Mouse (Mus musculus): ENCODE measurements around the gene Gpr146. TPM values are rescaled to one million over a fixed set of nuclear protein-coding genes. Genes with fewer than 3 reads are reported as not detected.

Gpr146 gene
- total RNA-seq, 4 experiments from 2014 or later, result 13.6 to 25.0 (median 18.1) TPM

DNA sequence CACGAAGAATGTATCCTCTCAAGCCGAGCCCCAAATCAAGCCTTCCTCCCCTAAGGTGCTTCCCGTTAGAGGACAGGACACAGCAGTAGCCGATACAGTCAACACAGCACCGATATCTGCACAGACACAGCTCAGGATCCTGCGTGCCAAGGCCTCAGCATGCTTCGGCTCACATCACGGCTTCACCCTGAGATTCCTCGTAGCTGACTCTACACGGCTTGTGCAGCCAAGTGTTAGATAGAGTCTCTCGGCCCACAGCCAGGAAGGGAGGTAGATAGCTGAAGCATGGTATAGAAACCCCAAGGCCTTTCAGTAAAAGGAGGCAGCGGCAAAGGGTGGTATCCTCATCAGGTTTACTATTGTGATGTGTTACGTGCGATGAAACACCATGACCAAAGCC lies 22.5 kb downstream of the Gpr146 start:
- DNase-seq, result no peak

DNA sequence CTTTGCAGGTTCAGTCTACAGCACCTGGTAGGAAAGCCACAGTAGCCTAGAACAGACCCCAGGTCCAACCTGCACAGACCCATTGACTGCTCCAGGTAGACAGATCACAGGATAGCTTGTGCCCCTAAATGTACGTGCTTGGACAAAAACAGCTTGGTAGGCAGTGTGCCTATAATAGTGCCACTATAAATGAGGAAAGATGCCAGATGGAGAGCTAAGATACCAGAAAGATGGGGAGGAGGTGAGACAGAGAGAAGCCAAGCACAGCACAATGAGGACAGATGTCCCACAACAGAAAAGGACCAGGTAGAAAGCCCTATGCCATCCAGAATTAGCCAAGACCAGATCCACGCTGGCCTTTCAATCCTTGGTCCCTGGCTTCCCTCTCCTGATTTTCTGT lies 24.6 kb downstream of the Gpr146 start:
- no peak for DNase-seq

DNA sequence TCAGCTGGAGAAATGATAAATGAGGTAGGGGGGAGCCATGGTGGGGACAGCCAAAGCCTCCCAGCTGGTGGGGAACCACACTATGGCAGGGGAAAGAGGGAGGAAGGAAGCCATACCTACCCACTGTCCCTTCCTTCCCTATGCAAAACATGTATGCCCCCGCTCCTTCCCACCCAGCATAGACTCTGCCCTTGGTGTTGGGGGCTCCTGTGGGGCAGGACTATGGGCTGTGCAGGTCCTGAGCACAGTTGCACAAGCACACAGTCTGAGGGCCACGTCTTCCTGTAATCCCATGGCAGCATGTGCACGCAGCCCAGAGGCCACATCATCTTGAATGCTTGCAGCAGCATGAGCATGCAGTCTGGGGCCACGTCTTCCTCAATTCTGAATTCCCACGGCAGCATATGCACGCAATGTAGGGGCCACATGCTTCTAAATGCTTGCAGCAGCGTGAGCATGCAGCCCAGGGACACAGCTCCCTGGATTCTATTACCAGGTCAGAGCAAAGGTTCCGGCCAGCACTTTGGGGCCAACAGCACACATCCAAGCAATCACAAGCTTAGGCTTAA lies 26.3 kb downstream of the Gpr146 start:
- no peak for DNase-seq

DNA sequence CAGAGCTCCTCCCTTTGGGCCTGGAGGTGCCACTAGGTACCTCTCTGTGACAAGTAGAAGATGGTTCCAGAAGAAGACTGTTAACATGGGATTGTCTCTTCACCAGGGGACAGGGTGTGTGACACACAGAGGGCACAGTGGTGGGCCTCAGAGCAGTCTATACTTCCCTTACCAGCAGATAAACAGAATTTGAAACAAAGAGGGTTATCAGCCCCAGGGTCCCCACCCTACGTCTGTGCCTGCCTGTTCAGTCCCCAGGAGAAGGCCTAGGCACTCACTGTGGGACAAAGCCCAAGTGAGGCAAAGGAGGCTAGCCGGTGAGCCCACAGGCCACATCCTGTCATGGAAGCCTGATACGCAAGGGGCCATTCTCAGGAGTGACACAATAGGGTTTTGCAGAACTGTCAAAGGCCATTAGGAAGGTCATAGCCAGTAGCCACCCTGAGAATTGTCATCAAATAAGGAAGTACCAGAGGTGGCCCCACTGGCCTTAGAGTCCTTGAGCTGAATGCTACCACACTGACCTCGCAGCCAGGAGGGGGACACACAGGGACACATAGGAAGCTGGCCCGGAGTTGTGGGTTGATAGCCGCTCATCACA lies 27.4 kb downstream of the Gpr146 start, which contains the start of gene C130050O18Rik:
Gene C130050O18Rik (plus strand): TSS at position 480 of the 601 bp plus-strand sequence.
- DNase-seq, result no peak

DNA sequence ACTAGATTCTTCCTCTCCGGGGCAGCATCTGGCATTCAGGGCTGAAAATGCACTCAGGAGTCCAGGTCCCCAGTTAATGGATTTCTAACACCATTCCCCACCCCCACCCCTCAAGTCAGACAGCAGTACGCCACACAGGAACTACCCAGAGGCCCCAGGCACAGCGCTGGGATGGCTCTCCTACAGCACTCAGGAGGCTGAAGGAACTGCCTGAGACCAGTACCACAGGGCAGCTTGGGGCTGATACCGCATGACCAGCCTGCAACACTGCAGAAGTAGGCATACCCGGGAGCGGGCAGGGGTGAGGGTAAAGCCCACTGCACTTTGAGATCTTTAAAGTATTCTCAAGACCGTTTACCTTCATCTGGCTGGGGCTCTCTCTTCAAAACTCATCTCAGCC lies 28.0 kb downstream of the Gpr146 start:
- DNase-seq, result no peak

DNA sequence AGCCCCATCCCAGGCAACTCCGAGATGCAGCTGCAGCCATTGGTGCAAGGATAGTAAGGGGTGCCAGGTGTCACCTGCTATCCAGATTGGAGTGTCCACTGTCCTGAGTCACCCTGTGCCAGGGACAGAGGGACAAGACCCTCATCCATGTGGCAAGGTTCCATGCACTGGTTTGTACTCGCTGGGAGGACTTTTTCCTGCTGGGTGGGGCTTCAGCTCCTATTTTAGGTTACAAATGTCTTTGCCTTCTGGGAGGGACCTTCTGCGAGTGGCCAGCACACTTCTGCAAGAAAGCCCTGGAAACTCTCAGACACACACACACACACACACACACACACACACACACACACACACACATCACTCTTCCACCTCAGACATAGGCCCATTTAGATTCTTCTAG lies 28.5 kb downstream of the Gpr146 start:
- DNase-seq, result no peak

DNA sequence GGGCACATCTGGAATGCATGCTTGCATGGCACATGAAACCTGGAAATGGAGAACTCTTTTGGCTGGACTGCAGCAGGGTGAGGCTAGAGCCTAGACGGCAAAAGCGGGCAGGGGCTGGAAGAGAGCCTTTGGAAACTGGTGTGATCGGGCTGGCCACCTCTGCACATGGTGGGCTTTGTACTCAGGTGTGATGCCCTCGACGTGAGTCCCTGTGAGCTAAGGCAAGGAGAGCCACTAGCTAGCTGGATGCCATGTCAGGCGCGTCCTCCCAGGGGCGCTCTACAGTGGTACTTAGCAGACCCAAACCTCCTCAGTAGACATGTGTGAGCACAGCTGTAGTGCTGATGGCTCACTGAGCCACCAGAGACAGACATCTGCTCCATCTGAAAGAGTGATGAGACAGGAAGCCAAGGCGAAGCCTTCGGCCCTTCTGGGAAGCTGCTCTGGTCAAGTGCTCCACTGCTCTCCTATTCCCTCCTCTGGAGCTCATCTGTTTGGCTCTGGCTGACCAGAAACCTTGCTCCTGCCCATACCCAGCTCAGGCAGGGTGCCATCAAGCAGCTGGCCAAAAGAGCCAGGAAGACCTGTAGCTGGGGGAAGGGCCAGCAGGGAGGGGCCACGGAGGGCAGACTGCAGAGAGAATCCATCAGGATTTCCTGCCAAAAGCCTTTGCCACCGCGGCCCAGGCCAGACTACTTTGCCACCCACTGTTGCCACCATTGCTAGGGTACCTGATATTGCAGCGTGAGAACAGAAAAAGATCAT lies 29.8 kb downstream of the Gpr146 start:
- DNase-seq, result no peak

DNA sequence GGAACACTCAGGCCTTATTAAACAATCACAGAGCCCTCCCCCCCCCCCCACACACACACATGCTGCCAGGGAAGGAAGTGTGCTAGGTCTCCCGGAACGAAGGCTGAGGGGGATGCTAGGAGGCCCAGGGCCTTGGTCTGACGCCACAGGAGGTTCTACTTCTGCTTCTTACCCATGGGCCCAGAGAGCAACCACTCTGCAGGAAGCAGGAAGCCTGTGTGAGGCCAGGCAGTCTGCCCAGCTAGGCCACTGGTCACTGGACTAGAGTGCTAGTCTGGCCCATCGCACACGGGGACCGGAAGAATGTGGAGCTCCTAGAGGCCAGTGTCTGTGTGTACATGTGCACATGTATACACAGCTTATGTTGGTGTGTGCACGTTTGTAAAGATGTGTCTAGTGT lies 31.0 kb downstream of the Gpr146 start:
- DNase-seq, result no peak

DNA sequence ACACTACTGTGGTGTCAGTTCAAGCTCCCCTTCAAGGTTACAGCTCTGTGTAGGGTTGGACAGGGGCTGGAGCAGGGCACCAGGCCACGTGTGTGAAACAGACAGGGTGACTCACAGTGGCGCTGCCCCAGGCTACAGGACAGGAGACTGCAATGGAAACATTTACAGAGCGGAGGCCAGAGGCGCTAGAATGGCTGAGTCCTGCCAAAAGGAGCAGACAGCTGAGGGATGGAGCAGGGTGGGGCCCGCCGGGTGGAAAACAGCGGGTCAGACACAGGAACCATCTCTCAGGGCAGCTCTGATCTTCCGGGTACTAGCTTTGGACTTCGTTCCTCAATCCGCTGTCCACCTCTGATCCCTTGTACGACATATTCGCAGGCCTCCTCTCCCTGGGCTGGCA lies 31.9 kb downstream of the Gpr146 start:
- DNase-seq, result peak; percentile 90

DNA sequence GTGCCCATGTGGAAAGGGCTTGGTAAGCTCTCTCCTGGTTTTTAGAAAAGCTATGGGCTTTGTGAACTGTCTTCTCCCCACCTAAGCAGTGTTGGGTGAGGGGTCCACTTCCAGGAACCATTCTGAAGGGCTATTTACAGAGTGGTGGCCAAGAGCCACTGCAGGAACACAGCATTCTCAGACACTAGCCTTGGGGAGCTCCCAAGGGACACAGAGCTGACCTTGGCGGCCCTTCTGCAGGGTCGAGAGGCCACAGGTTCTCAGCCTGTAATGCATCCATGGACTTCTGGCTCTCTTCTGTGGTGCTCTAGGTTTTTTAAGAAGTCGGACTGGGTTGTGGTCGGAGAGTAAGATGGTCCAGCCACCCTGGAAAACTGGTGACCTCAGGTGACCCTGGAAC lies 32.6 kb downstream of the Gpr146 start:
- no peak for DNase-seq

DNA sequence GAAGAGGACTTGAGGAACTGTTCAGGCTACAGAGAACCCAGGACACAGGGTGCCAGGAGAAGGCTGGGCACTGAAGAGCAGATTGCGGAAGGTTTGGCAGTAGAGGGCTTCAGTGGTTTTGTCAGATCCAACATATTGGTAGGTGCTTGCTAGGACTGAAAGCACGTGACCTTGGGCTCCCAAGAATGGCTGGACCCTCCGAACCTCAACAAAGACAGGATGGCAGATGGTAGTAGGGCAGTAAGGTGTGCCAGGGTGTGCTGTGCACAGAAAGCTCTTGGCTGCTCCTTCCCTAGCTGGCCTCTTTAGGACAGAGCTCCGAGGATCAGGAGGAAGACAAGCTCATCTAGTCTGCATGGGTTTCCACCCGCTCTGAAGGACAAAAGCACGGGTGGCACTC lies 33.6 kb downstream of the Gpr146 start:
- DNase-seq, result no peak

DNA sequence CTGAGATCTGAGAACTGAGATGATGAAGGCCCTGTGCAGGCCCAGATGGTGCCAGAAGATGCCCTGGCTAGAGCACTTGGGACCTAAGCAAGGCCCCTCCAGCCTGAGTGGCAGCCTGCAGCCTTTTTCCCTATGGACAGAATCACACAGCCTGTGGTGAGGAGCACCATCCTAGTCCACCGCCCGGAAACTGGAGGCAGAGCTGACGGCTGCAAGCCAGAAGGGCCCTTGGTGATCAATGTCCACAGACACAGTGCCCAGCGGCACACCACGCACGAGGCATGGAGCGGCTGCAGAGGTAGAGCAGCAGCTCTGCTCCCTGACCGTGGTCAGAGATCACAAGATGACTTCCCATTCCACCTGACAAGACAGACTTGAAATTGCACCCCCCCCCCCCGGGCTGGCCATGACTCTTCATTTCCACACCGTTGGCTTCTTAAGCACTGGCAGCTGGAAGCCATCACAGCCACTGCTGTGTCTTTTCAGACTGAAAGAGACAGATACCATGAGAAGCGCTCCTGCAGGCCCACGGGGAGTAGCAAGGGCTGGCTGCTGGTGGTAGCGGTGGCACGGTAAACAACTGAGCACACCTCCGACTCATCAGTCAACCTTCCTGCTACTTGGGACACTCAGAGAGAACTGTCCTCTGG lies 34.3 kb downstream of the Gpr146 start:
- no peak for DNase-seq

DNA sequence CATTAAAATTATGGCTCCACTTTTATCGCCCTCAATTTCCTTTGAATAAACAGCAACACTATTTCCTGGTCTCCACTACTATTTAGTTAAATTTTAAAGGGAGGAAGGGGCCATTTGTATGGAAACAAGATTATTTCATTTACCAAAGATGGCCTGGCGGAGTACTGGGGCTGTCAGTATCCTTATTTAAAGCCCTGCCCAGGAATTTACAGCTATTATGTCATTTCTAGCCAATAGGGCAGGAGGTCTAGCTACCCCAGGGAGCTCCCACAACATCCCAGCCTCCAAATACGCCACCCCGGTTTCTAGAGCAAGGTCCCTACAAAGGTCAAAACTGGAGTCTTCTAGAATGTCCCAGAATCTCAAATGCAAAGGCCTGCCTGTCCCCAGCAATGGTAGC lies 36.0 kb downstream of the Gpr146 start:
- no peak for DNase-seq

DNA sequence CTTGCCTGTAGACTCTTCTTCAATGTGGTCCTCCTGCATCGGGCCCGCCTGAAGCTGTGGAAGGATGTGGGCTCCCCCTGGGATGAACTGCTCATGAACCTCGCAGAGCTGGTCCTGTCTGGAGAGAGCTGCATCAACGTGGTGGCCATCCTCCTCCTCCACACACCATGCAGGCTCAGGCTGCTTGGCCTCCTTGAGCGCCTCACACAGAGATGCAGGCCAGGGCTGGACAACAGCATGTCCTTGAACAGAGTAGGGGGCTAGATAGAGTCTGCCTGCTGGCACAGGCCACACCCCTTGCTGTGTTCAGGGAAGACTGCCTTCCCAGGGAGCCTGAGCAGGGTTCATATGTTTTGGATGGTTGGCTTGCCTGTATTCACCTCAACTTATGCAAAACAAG lies 37.5 kb downstream of the Gpr146 start:
- no peak for DNase-seq

DNA sequence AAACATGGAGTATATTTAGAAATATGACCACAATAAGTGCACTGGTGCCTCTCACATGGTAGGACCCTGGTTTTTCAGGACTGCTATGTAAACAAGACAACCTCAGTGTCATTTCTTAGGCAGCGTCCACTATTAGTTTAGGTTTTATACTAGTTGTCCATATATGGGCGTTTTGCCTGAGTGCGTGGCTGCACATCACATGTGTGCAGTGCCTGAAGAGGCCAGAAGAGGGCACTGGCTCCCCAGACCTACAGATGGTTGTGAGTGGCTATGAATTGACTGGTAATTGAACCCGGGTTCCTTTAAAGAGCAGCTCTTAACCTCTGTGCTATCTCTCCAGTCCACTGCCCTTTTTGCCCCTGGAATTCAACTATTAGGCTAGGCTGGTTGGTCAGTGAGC lies 39.4 kb downstream of the Gpr146 start:
- DNase-seq, result no peak

DNA sequence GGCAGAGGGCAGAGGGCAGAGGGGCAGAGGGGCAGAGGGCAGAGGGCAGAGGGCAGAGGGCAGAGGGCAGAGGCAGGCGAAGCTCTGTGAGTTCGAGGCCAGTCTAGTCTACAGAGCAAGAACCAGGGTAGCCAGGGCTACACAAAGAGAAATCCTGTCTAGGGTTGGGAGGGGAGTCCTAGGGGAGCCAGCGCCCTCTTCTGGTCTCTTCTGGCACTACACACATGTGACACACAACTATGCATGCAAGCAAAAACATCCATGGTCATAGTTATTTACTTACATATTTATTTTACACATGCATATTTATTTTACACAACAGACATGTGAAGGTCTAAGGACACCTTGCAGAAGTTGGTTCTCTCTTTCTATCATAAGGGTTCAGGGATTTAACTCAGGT lies 40.0 kb downstream of the Gpr146 start:
- DNase-seq, result no peak

DNA sequence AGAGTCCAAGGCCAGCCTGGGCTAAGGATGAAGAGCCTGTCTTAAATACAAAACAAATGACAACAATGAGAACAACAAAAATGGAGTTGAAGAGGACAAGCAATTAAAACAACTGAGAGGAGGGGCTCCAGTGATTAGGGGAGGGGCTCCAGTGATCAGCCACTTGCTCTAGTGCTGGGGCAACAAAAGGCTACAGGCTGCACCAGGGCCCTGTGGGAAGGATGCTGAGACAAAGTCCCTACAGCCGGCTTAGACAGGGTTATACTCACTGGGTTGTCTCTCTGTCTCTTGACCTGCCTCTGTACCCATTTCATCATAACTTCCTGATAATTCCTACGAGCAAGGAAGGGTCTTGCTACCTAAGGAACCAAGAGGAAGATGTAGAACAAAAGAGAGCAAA lies 40.6 kb downstream of the Gpr146 start:
- no peak for DNase-seq

DNA sequence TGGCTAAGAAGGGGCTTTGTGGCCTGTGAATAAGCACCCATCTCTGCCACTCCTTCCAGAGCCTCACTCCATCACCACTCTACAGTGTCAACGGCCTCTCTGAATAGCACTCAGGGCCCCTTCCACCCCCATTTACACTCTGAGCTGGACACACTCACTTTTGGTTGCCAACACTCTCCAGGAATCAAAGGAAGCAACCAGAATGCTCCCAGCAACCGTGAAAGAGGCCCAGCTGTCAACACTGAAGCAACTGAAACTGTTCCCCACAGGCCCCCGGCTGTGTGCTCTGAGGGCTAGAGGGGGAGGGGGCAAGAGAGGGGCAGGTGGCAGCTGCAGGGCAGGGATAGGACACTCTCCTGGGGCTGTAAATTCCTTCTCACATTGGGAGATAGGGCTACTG lies 41.1 kb downstream of the Gpr146 start:
- DNase-seq, result no peak

DNA sequence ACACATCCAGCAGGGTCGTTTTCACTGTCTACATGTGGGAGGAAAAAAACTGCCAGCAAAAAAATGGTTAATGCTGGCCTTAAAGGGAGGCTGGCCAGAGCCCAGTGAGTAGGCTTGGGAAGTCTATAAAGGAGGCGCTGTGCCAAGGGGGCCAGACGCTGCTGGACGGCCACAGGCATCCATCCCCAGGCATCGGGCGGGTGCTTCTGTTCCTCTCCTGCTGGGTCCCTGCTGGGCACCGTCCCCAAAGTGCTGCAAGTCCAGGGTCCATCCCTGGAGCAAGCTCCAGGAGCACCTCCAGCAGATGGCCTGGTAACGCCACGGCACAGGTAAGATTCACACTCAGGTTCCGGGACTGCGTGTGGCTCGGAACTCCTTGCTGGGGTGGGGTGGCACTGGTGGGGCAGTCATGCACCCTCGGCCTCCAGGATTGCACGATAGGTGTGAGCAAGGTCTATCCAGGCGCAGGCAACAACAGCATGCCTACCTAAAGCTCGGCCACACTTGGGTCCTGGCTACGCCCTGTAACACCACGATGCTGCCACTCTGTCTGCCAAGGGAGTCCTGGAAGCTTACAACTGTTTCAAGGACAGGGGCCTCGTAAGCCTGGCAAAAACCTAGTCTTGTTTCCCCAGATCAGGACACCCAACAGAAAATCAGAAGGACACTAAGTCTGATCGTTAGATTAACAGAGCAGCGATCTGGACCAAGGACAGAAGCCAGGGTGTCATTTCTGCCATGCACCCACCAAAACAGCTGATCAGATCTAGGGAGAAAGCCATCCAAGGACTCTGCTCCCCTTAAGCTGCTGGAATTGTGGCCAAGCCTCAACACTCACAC lies 45.7 kb downstream of the Gpr146 start, which contains the start of gene Gper1:
Gene Gper1 (plus strand): TSS at position 126 of the 840 bp plus-strand sequence.
- DNase-seq, result no peak

DNA sequence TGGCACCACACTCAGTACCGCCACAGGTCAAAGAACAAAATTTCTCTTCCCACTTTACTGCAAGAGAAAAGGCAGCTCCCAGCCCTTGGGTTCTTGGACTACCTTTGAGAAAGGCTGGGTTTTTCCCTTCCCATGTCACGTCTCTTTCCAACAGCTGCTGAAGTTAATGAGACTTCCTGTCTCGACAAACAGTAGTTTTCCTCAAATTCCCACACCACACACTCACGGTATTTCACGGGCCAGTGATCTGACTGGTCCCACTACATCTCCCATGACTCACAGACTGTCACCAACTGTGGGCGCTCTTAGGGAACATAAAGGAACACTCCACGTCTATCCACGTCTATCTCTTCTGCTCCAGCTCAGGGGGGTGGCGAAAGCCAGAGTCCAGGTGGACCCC lies 47.7 kb downstream of the Gpr146 start:
- DNase-seq, result no peak

DNA sequence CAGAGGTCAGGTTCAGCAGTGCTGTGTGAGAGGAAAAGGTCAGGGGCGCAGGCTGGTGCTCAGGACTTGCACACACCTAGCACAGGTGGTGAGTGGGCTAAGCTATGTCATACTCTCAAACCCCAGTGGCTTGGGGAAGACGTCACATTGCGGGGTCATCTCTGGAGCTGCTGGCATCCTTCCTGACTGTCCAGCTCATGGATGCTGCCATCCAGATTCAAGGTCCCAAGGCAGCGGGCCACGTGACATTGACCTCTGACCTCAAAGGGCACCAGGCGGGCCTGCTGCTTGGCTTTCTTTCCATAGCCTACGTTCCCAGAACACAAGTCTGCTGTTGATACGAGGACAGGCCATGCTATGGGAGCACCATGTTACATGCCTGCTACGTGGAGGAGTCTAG lies 49.5 kb downstream of the Gpr146 start:
- no peak for DNase-seq

DNA sequence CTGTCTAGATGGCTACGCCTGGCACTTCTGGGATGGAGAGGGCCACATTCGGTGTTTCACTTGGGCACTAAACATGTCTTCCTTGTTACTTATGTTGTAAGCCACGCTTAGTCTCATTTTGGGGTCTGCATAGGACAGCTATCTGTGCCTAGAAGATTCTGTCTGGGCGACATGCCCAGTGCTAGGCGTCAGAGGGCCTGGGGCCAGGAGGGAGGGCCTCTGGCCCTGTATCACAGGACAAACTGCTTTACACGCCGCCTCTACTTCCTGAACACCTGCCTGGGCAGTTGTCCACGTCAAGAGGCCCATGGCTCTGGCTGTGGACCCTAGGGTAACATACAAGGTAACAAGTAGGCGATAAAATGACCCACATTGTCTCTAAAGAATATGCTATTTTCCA lies 50.5 kb downstream of the Gpr146 start:
- no peak for DNase-seq
